Mouse (Mus musculus): ENCODE data around the gene Dnmt3a. TPM values are rescaled to one million over a fixed set of nuclear protein-coding genes. Genes with fewer than 3 reads are reported as not detected.
A peak's percentile ranks its signal among the peaks of the same experiment; 100 is the strongest.

Gene Dnmt3a
- total RNA-seq (2021), result 10 to 100 TPM; 70.3 to 82.5 TPM
- long read RNA-seq, experiment 1, partial matches to known transcripts, result 8 of 24 reads
- long read RNA-seq, experiment 1, other reads (novel, unspliced or antisense), result 16 of 24 reads
- long read RNA-seq, experiment 2, full-length matches to known transcripts, result 2 of 31 reads
- long read RNA-seq, experiment 2, partial matches to known transcripts, result 6 of 31 reads
- long read RNA-seq, experiment 2, other reads (novel, unspliced or antisense), result 23 of 31 reads

GRCm38 (mm10) chr12:3805852-3806251 is at the start of gene Dnmt3a:
TSS of gene Dnmt3a (plus strand) at chr12:3806007.
- Histone ChIP-seq H3K4me3 (peak within 1 kb of the TSS; percentile 82), H3K27ac (peak within 1 kb of the TSS; percentile 97)
- no peak for TF ChIP-seq CTCF (conservative IDR thresholded peaks at IDR 0.05)
- DNase-seq (ENCODE audit: low spot score in 2 of 2), result no peak

- DNase-seq (ENCODE audit: low spot score in 2 of 2), result no peak
- Histone ChIP-seq H3K4me3 (no peak overlapping the region), H3K27ac (no peak overlapping the region)
- no peak for TF ChIP-seq CTCF (conservative IDR thresholded peaks at IDR 0.05)
Observed at GRCm38 (mm10) chr12:3756216-3756615, 49.6 kb upstream of the Dnmt3a start.

- no peak for DNase-seq (ENCODE audit: low spot score in 2 of 2)
- Histone ChIP-seq H3K27ac (no peak overlapping the region), H3K4me3 (no peak overlapping the region)
- TF ChIP-seq CTCF (conservative IDR thresholded peaks at IDR 0.05), result no peak
Observed at GRCm38 (mm10) chr12:3758127-3758526, 47.7 kb upstream of the Dnmt3a start.

- H3K4me3 ChIP-seq, result no peak overlapping the region
- peak; percentile 68 for TF ChIP-seq CTCF (conservative IDR thresholded peaks at IDR 0.05)
- no peak for DNase-seq (ENCODE audit: low spot score in 2 of 2)
- peak overlapping the region; percentile 67 for H3K27ac ChIP-seq
Observed at GRCm38 (mm10) chr12:3759419-3759818, 46.4 kb upstream of the Dnmt3a start.

GRCm38 (mm10) chr12:3760876-3761590 is 44.8 kb upstream of the Dnmt3a start:
- Histone ChIP-seq H3K27ac (peak overlapping the region; percentile 54), H3K4me3 (no peak overlapping the region)
- DNase-seq (ENCODE audit: low spot score in 2 of 2), result no peak

GRCm38 (mm10) chr12:3761591-3762295 is 44.1 kb upstream of the Dnmt3a start:
- no peak overlapping the region for H3K4me3 ChIP-seq
- H3K27ac ChIP-seq, result peak overlapping the region; percentile 54
- no peak for TF ChIP-seq CTCF (conservative IDR thresholded peaks at IDR 0.05)
- no peak for DNase-seq (ENCODE audit: low spot score in 2 of 2)

More at GRCm38 (mm10) chr12:3760876-3761590, 44.8 kb upstream of the Dnmt3a start:
- TF ChIP-seq CTCF (conservative IDR thresholded peaks at IDR 0.05), result no peak

GRCm38 (mm10) chr12:3764191-3764804 is 41.5 kb upstream of the Dnmt3a start:
- no peak for DNase-seq (ENCODE audit: low spot score in 2 of 2)
- Histone ChIP-seq H3K27ac (no peak overlapping the region), H3K4me3 (no peak overlapping the region)
- no peak for TF ChIP-seq CTCF (conservative IDR thresholded peaks at IDR 0.05)

GRCm38 (mm10) chr12:3767360-3767759 is 38.4 kb upstream of the Dnmt3a start:
- H3K4me3 ChIP-seq, result no peak overlapping the region
- no peak for TF ChIP-seq CTCF (conservative IDR thresholded peaks at IDR 0.05)
- H3K27ac ChIP-seq, result no peak overlapping the region
- no peak for DNase-seq (ENCODE audit: low spot score in 2 of 2)

- DNase-seq (ENCODE audit: low spot score in 2 of 2), result no peak
- Histone ChIP-seq H3K27ac (peak overlapping the region; percentile 28; the same call in 1 of the 2 replicates), H3K4me3 (no peak overlapping the region)
- TF ChIP-seq CTCF (conservative IDR thresholded peaks at IDR 0.05), result no peak
Observed at GRCm38 (mm10) chr12:3768391-3768790, 37.4 kb upstream of the Dnmt3a start.

GRCm38 (mm10) chr12:3770546-3770945 is 35.3 kb upstream of the Dnmt3a start:
- DNase-seq (ENCODE audit: low spot score in 2 of 2), result peak in 1 of 2 experiments; percentile 36
- no peak overlapping the region for H3K4me3 ChIP-seq
- TF ChIP-seq CTCF (conservative IDR thresholded peaks at IDR 0.05), result 0 out of 2 replicates have a peak, but pooled peaks have one; percentile 13
- peak overlapping the region; percentile 69 for H3K27ac ChIP-seq

- Histone ChIP-seq H3K27ac (peak overlapping the region; percentile 69), H3K4me3 (no peak overlapping the region)
- DNase-seq (ENCODE audit: low spot score in 2 of 2), result no peak
- no peak for TF ChIP-seq CTCF (conservative IDR thresholded peaks at IDR 0.05)
Observed at GRCm38 (mm10) chr12:3771080-3771479, 34.7 kb upstream of the Dnmt3a start.

GRCm38 (mm10) chr12:3773643-3774042 is 32.2 kb upstream of the Dnmt3a start:
- Histone ChIP-seq H3K27ac (no peak overlapping the region), H3K4me3 (no peak overlapping the region)
- TF ChIP-seq CTCF (conservative IDR thresholded peaks at IDR 0.05), result no peak
- no peak for DNase-seq (ENCODE audit: low spot score in 2 of 2)

- no peak overlapping the region for H3K27ac ChIP-seq
- no peak for DNase-seq (ENCODE audit: low spot score in 2 of 2)
- no peak overlapping the region for H3K4me3 ChIP-seq
- TF ChIP-seq CTCF (conservative IDR thresholded peaks at IDR 0.05), result no peak
Observed at GRCm38 (mm10) chr12:3776015-3776414, 29.8 kb upstream of the Dnmt3a start.
